Mouse (Mus musculus) lung, embryonic 14.5 days (tissue): ENCODE results near the gene Grid2ip. TPM values are rescaled to one million over a fixed set of nuclear protein-coding genes. Genes with fewer than 3 reads are reported as not detected.

Experiments
- ATAC-seq: fragments of 200-750 bp; cut with Nextera tagmentation; 2 replicates; pipeline ENCODE4 v1.8.0; 2017; ENCODE audit warnings: mild to moderate bottlenecking, moderate TSS enrichment, moderate library complexity; ENCODE audit not compliant: insufficient read depth
- DNase-seq: peaks from one replicate; pipeline ENCODE4 v3.0.0-alpha.2; 2015
- H3K27ac ChIP-seq: fragments of 300-500 bp; sonication (generic); 2 replicates; pipeline ENCODE4 v1.5.1; 2014; ENCODE audit warnings: low read depth, mild to moderate bottlenecking, moderate library complexity
- H3K27me3 ChIP-seq: fragments of 300-500 bp; sonication (generic); 2 replicates; pipeline ENCODE4 v1.6.1; 2014; ENCODE audit warnings: low read length, control low read depth; ENCODE audit not compliant: insufficient read depth
- H3K36me3 ChIP-seq: fragments of 300-500 bp; sonication (generic); 2 replicates; pipeline ENCODE4 v1.6.1; 2014; ENCODE audit warnings: control low read depth; ENCODE audit not compliant: insufficient read depth
- H3K4me1 ChIP-seq: fragments of 300-500 bp; sonication (generic); 2 replicates; pipeline ENCODE4 v1.6.1; 2014; ENCODE audit warnings: antibody characterized with exemption, control low read depth; ENCODE audit not compliant: insufficient read depth
- H3K4me2 ChIP-seq: fragments of 300-500 bp; sonication (generic); 2 replicates; pipeline ENCODE4 v1.6.1; 2014; ENCODE audit warnings: mild to moderate bottlenecking
- H3K4me3 ChIP-seq: fragments of 300-500 bp; sonication (generic); 2 replicates; pipeline ENCODE4 v1.5.1; 2014; ENCODE audit warnings: low read depth, low read length
- H3K9ac ChIP-seq: fragments of 300-500 bp; sonication (generic); 2 replicates; pipeline ENCODE4 v1.6.1; 2014
- H3K9me3 ChIP-seq: fragments of 300-500 bp; sonication (generic); 2 replicates; pipeline ENCODE4 v1.6.1; 2016; ENCODE audit warnings: low read depth, low read length, control low read depth
- CTCF ChIP-seq: IDR thresholded peaks from 2 replicates; pipeline ENCODE4 v1.5.1; 2016; ENCODE audit warnings: antibody characterized with exemption, low read depth
- WGBS: fragments of 180-500 bp; shearing (Covaris S2); extraction: QIAGEN DNeasy Blood & Tissue Kit; methylation state at CpG from one replicate; pipeline ENCODE4 v1.1.7; 2014; 5-methylcytosine and 5-hydroxymethylcytosine counted together
- polyA plus RNA-seq: library from polyadenylated mRNA; unstranded; fragments of >200 nt; fragmentation: Nextera tagmentation; extraction: Ambion mirVana; gene quantifications from 2 replicates; pipeline ENCODE4 v1.2.1, GENCODE M21; 2014

Grid2ip gene
- polyA plus RNA-seq, 1 experiment from 2014 or later: 0.17 TPM

- no peaks in the 10 kb centered on the region for H3K27me3 ChIP-seq
- no peaks in the 10 kb centered on the region for H3K9me3 ChIP-seq
- ATAC-seq (no peak), DNase-seq (no peak)
- H3K27ac ChIP-seq: no peak overlapping the region
- no peak for TF ChIP-seq CTCF
- H3K36me3 ChIP-seq: peaks cover 85% of the 10 kb centered on the region
- H3K4me1 ChIP-seq: no peaks in the 10 kb centered on the region
- no peak overlapping the region for H3K9ac ChIP-seq
- WGBS: 82% methylated on average over 4 of the region's 4 CpGs
- H3K4me2 ChIP-seq: no peak overlapping the region
- H3K4me3 ChIP-seq: no peak overlapping the region
These were observed 53.8 kb downstream of the Grid2ip start for GRCm38 (mm10) chr5:143410841-143411395.

DNA sequence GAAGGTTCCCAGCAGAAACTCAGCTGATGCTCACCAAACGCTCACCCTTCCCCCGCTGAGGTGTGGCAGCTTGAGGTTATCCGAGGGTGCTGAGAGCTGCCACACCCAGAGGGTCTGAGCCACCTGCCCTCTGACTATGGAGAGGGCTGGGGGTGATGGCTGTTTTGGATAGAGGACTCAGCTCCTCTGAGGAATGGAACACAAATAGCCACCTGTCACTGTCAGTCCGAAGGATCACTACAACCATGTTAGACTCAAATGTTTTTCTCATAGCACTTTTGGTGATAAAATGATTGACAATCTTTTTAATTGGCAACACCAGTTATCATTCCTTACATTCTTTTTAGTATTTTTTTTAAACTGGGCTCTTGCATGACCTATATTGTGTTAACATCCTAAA, 64.3 kb downstream of the Grid2ip start:
- H3K36me3 ChIP-seq: peaks cover 67% of the 10 kb centered on the region
- H3K27ac ChIP-seq: no peak overlapping the region
- no peak overlapping the region for H3K4me3 ChIP-seq
- no peak for TF ChIP-seq CTCF
- ATAC-seq (no peak), DNase-seq (no peak)
- H3K4me2 ChIP-seq: no peak overlapping the region
- no peak overlapping the region for H3K9ac ChIP-seq
- H3K4me1 ChIP-seq: no peaks in the 10 kb centered on the region
- whole genome bisulfite sequencing: 79% methylated on average over 4 of the region's 4 CpGs
- no peaks in the 10 kb centered on the region; the same call in 1 of the 2 replicates for H3K9me3 ChIP-seq
- no peaks in the 10 kb centered on the region for H3K27me3 ChIP-seq

DNA sequence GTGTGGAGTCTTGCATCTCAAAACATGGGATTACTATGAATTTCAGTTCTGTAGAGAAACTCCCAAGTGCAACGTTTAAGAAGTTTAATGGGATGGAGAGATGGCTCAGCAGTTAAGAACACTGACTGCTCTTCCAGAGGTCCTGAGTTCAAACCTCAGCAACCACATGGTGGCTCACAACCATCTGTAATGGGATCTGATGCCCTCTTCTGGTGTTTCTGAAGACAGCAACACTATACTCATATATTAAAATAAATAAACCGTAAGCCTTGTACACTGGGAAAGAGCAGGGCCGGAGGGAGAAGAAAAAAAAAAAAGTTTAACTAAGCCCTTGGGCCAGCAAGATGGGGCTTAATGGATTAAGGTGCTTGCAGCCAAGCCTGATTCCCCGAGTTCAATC, 65.9 kb downstream of the Grid2ip start:
- Histone ChIP-seq H3K4me2 (no peak overlapping the region), H3K4me3 (no peak overlapping the region), H3K27ac (no peak overlapping the region), H3K9ac (no peak overlapping the region), H3K36me3 (peaks cover 52% of the 10 kb centered on the region), H3K27me3 (no peaks in the 10 kb centered on the region), H3K4me1 (no peaks in the 10 kb centered on the region), H3K9me3 (no peaks in the 10 kb centered on the region)
- DNase-seq: no peak
- TF ChIP-seq CTCF: 0 out of 2 replicates have a peak, but pooled peaks have one; percentile 5
- ATAC-seq: no peak
- 70% methylated on average over 4 of the region's 4 CpGs for WGBS

GRCm38 (mm10) chr5:143423899-143424519, 66.9 kb downstream of the Grid2ip start:
- Histone ChIP-seq H3K9me3 (no peaks in the 10 kb centered on the region), H3K9ac (no peak overlapping the region), H3K36me3 (peaks cover 42% of the 10 kb centered on the region), H3K27me3 (no peaks in the 10 kb centered on the region), H3K4me1 (no peaks in the 10 kb centered on the region), H3K4me2 (no peak overlapping the region), H3K27ac (no peak overlapping the region), H3K4me3 (no peak overlapping the region)
- WGBS: 29% methylated on average over 6 of the region's 6 CpGs
- DNase-seq (peak; percentile 75), ATAC-seq (0 out of 2 replicates have a peak, but pooled peaks have one; percentile 31)
- TF ChIP-seq CTCF: peak; percentile 84

- no peaks in the 10 kb centered on the region for H3K36me3 ChIP-seq
- no peaks in the 10 kb centered on the region for H3K4me1 ChIP-seq
- TF ChIP-seq CTCF: peak; percentile 78
- H3K27ac ChIP-seq: no peak overlapping the region
- WGBS: 4% methylated on average over 4 of the region's 4 CpGs
- no peak overlapping the region for H3K4me3 ChIP-seq
- no peaks in the 10 kb centered on the region for H3K27me3 ChIP-seq
- no peak overlapping the region for H3K4me2 ChIP-seq
- H3K9ac ChIP-seq: no peak overlapping the region
- DNase-seq (peak; percentile 76), ATAC-seq (no peak)
- no peaks in the 10 kb centered on the region for H3K9me3 ChIP-seq
These were observed 77.3 kb downstream of the Grid2ip start for GRCm38 (mm10) chr5:143434421-143434820.

- no peak for TF ChIP-seq CTCF
- DNase-seq (no peak), ATAC-seq (no peak)
- Histone ChIP-seq H3K4me3 (no peak overlapping the region), H3K9ac (no peak overlapping the region), H3K4me1 (no peaks in the 10 kb centered on the region), H3K9me3 (no peaks in the 10 kb centered on the region), H3K27me3 (no peaks in the 10 kb centered on the region), H3K4me2 (no peak overlapping the region), H3K36me3 (no peaks in the 10 kb centered on the region), H3K27ac (no peak overlapping the region)
- WGBS: 69% methylated on average over 3 of the region's 3 CpGs
These were observed 84.2 kb downstream of the Grid2ip start for GRCm38 (mm10) chr5:143441298-143441697.

DNA sequence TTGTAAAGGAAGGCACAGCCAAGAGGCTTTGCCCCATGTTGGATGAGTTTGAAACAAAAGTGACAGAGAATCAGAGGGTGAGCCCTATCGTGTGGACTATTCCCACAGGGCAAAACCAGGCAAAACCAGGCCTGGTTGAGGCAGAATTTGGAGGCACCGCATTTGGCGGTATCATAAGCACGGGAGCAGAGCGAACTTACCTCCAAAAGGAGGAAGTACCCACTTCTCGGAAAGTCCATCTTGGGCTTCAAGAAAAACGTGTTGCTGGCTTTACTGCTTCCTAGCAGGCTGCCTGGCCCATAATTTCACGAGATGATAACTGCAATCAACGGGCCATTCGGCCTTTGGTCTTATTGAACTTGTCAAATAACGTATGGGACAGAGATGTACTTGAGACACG, 84.6 kb downstream of the Grid2ip start:
- no peak overlapping the region for H3K9ac ChIP-seq
- H3K36me3 ChIP-seq: no peaks in the 10 kb centered on the region
- no peaks in the 10 kb centered on the region for H3K27me3 ChIP-seq
- DNase-seq (no peak), ATAC-seq (no peak)
- no peak for TF ChIP-seq CTCF
- no peaks in the 10 kb centered on the region for H3K4me1 ChIP-seq
- no peaks in the 10 kb centered on the region for H3K9me3 ChIP-seq
- no peak overlapping the region for H3K4me2 ChIP-seq
- no peak overlapping the region for H3K4me3 ChIP-seq
- H3K27ac ChIP-seq: no peak overlapping the region
- 81% methylated on average over 12 of the region's 12 CpGs for WGBS

Other genes starting within 250 kb of the Grid2ip start
- 31.5 and 36.1 TPM in 2 replicates for gene Rnf216, start 244.3 kb upstream of the Grid2ip start, polyA plus RNA-seq
- not detected in 2 replicates for gene Olfr718-ps1, start 209.8 kb upstream of the Grid2ip start, polyA plus RNA-seq
- gene Rbak, start 176.6 kb upstream of the Grid2ip start, polyA plus RNA-seq: 12.2 and 15.5 TPM in 2 replicates
- gene Spdye4b, start 176.3 kb upstream of the Grid2ip start, polyA plus RNA-seq: not detected in 2 replicates
- gene Spdye4a, start 130.4 kb upstream of the Grid2ip start, polyA plus RNA-seq: not detected in 2 replicates
- gene Zfp12, start 122.2 kb upstream of the Grid2ip start, polyA plus RNA-seq: 16.9 and 17.2 TPM in 2 replicates
- 2.1 and 2.3 TPM in 2 replicates for gene Zfp316, start 87.3 kb upstream of the Grid2ip start, polyA plus RNA-seq
- gene Zfp853, start 63.7 kb upstream of the Grid2ip start, polyA plus RNA-seq: not detected in 2 replicates
- gene E130309D02Rik, start 42.0 kb upstream of the Grid2ip start, polyA plus RNA-seq: 40.0 and 46.6 TPM in 2 replicates
- gene Zdhhc4, start 28.1 kb upstream of the Grid2ip start, polyA plus RNA-seq: 74.6 and 77.9 TPM in 2 replicates
- gene Kdelr2, start 46.5 kb downstream of the Grid2ip start, polyA plus RNA-seq: 343 and 370 TPM in 2 replicates
- gene Daglb, start 107.2 kb downstream of the Grid2ip start, polyA plus RNA-seq: 7.3 and 9.2 TPM in 2 replicates
- 588 and 606 TPM in 2 replicates for gene Rac1, start 170.7 kb downstream of the Grid2ip start, polyA plus RNA-seq